Mouse (Mus musculus): ENCODE results near the gene Nepn.

GRCm38 (mm10) chr10:52381321-52381801, 7.4 kb upstream of the Nepn start:
- no peak for TF ChIP-seq POLR2A (IDR thresholded peaks at IDR 0.05; ENCODE audit: borderline replicate concordance, extremely low read depth, low read depth, low read length)
- no peak for TF ChIP-seq CTCF (IDR thresholded peaks at IDR 0.05; ENCODE audit: insufficient read depth, low read length)
